Mouse (Mus musculus) megakaryocyte, embryonic 14.5 days (primary cell): Measurements from ENCODE around the gene Mettl16.

Experiments
- FLI1 ChIP-seq: IDR thresholded peaks from 2 replicates; pipeline ENCODE4 v1.6.1; 2012; ENCODE audit warnings: low read length, inconsistent platforms, mixed read lengths
- GATA1 ChIP-seq: IDR thresholded peaks from 3 replicates; pipeline ENCODE4 v1.6.1; 2012; ENCODE audit warnings: mixed read lengths, low read length, inconsistent platforms, borderline replicate concordance

DNA sequence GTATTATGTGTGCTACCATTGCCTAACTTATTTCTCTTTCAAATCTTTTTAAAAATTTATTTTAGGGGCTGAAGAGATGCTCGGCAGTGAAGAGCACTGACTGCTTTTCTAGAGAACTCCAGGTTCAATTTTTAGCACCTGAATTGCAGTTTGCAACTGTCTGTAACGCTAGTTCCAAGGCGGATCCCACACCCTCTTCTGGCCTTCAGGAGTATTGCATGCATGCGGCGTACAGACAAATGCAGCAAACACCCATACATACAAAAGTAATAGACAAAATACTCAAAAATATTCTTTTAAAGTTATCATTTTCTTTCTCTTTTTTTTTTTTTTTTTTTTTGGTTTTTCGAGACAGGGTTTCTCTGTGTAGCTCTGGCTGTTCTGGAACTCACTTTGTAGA is 2.6 kb upstream of the Mettl16 start:
- TF ChIP-seq FLI1 (no peak), GATA1 (no peak)
